Comparison of ENCODE assay signal across 8 mouse cellular contexts in genomic region chr9:21614864-21615616, GRCm38 (mm10). TPM values are rescaled to one million over a fixed set of nuclear protein-coding genes. Genes with fewer than 3 reads are reported as not detected.
A peak's percentile ranks its signal among the peaks of the same experiment; 100 is the strongest.
DNase-seq lines count a peak whose midpoint lies in the region; ATAC-seq and TF ChIP-seq lines count a peak whose summit lies in the region.

No protein-coding gene starts in this region.

- no peak for TF ChIP-seq POLR2A in bone marrow macrophage, adult 2 months (IDR thresholded peaks at IDR 0.05; ENCODE audit: borderline replicate concordance, low read depth, low read length)
- TF ChIP-seq POLR2A in myocyte (IDR thresholded peaks at IDR 0.05; ENCODE audit: insufficient read length, low read depth) = no peak

- no peaks in the 10 kb centered on the region for H3K36me3 ChIP-seq in hindbrain, postnatal 0 days (ENCODE audit: insufficient read depth, low read length)
- H3K36me3 ChIP-seq in myocyte (ENCODE audit: control insufficient read depth, insufficient read depth) = no peaks in the 10 kb centered on the region

- intact Hi-C loops in left cerebral cortex, adult 2 months (cut with DNase I) = loop anchor here (5.0 kb wide), 2 partner anchors 187 to 302 kb away; partner anchors contain the start of gene Rab3d

- WGBS in hindbrain, postnatal 0 days = 76% methylated on average over 15 of the region's 15 CpGs

- H3K4me3 ChIP-seq in left cerebral cortex, adult 2 months = peak overlapping the region; percentile 78
- H3K4me3 ChIP-seq in bone marrow macrophage, adult 2 months (ENCODE audit: insufficient read depth, low read length) = peak overlapping the region; percentile 68
- peak overlapping the region; percentile 73 for H3K4me3 ChIP-seq in hindbrain, postnatal 0 days (ENCODE audit: low read length)
- peak overlapping the region; percentile 92 for H3K4me3 ChIP-seq in myocyte

- peaks cover 18% of the 10 kb centered on the region for H3K4me1 ChIP-seq in bone marrow macrophage, adult 2 months (ENCODE audit: control insufficient read depth, insufficient read depth, low read length)
- H3K4me1 ChIP-seq in hindbrain, postnatal 0 days (ENCODE audit: insufficient read depth, low read length) = peaks cover 11% of the 10 kb centered on the region; the same call in 1 of the 2 replicates

- no peak for ATAC-seq in hindbrain, postnatal 0 days

- H3K27ac ChIP-seq in left cerebral cortex, adult 2 months = peak overlapping the region; percentile 88
- peak overlapping the region; percentile 76 for H3K27ac ChIP-seq in bone marrow macrophage, adult 2 months (ENCODE audit: insufficient read depth, low read depth, low read length)
- H3K27ac ChIP-seq in hindbrain, postnatal 0 days = peak overlapping the region; percentile 96

- H3K9me3 ChIP-seq in hindbrain, postnatal 0 days (ENCODE audit: low read length) = no peaks in the 10 kb centered on the region

- peak overlapping the region; percentile 53 for H3ac ChIP-seq in myocyte (ENCODE audit: control insufficient read depth, insufficient read length)

- H3K27me3 ChIP-seq in hindbrain, postnatal 0 days (ENCODE audit: insufficient read depth, low read length) = no peaks in the 10 kb centered on the region
- no peaks in the 10 kb centered on the region for H3K27me3 ChIP-seq in myocyte (ENCODE audit: control insufficient read depth, insufficient read depth, insufficient read length)

- H3K4me2 ChIP-seq in hindbrain, postnatal 0 days (ENCODE audit: low read depth, low read length) = peak overlapping the region; percentile 68
- peak overlapping the region; percentile 96 for H3K4me2 ChIP-seq in myocyte (ENCODE audit: low read depth)

- DNase-seq in left cerebral cortex, adult 2 months (ENCODE audit: extremely low spot score in 1 of 2, low spot score in 2 of 2) = no peak
- no peak for DNase-seq in left cerebral cortex, adult 9 months (ENCODE audit: low spot score in 2 of 2)
- DNase-seq in hindbrain, postnatal 0 days (ENCODE audit: low spot score) = no peak
- no peak for DNase-seq in gastrocnemius, postnatal 4 days (ENCODE audit: low spot score in 2 of 2)
- DNase-seq in ovary, postnatal 14 days (ENCODE audit: low spot score) = no peak
- DNase-seq in spleen, adult 12 weeks (ENCODE audit: low spot score) = no peak

- peaks cover 36% of the 10 kb centered on the region for H3K79me2 ChIP-seq in myocyte (ENCODE audit: control insufficient read depth, insufficient read depth)

- H3K9ac ChIP-seq in hindbrain, postnatal 0 days (replicated peaks; ENCODE audit: low read length) = peak overlapping the region; percentile 70

- TF ChIP-seq CTCF in left cerebral cortex, adult 2 months (IDR thresholded peaks at IDR 0.05) = no peak
- no peak for TF ChIP-seq CTCF in bone marrow macrophage, adult 2 months (IDR thresholded peaks at IDR 0.05; ENCODE audit: low read depth, low read length)
- no peak; the same call in 1 of the 2 replicates for TF ChIP-seq CTCF in hindbrain, postnatal 0 days (IDR thresholded peaks at IDR 0.05; ENCODE audit: low read depth)

TF ChIP-seq in myocyte, 11 proteins besides CTCF, POLR2A, EP300 and RAD21:
- TF ChIP-seq MAX (IDR thresholded peaks at IDR 0.05; ENCODE audit: low read depth) = no peak
- no peak for TF ChIP-seq POLR2AphosphoS2 (IDR thresholded peaks at IDR 0.05; ENCODE audit: insufficient read length, low read depth)
- TF ChIP-seq SRF (IDR thresholded peaks at IDR 0.05; ENCODE audit: control insufficient read depth, insufficient read length, low read depth) = no peak
- no peak for TF ChIP-seq CEBPB (IDR thresholded peaks at IDR 0.05; ENCODE audit: insufficient read depth, poor library complexity, severe bottlenecking)

RNA-seq across cellular contexts. Expression of gene Smarca4, which starts 0.9 kb away (rescaled TPM):
- total RNA-seq in left cerebral cortex, adult 2 months (2021) = 100 to 1,000 TPM; 117 to 124 TPM
- 43.7 and 49.8 TPM in 2 replicates for polyA plus RNA-seq in bone marrow macrophage, adult 2 months (2012; ENCODE audit: insufficient read depth, insufficient read length, missing spikeins)
- total RNA-seq in hindbrain, postnatal 0 days (2014; rRNA removed) = 171 and 177 TPM in 2 replicates
- polyA plus RNA-seq in hindbrain, postnatal 0 days (2015; fragmentation: Nextera tagmentation; extraction: Ambion mirVana) = 71.5 and 80.6 TPM in 2 replicates
- polyA plus RNA-seq in myocyte (2012; fragmentation: generic; extraction: Trizol) = 68.0 TPM
- total RNA-seq in gastrocnemius, postnatal 4 days (2021) = 10 to 100 TPM; 65.7 to 66.7 TPM

RNA-seq across cellular contexts. Expression of gene Yipf2, which starts 22.4 kb away (rescaled TPM):
- total RNA-seq in left cerebral cortex, adult 2 months (2021) = 10 to 100 TPM; 21.7 to 22.2 TPM
- 16.1 and 17.9 TPM in 2 replicates for polyA plus RNA-seq in bone marrow macrophage, adult 2 months (2012; ENCODE audit: insufficient read depth, insufficient read length, missing spikeins)
- 18.6 and 25.5 TPM in 2 replicates for total RNA-seq in hindbrain, postnatal 0 days (2014; rRNA removed)
- 18.4 and 19.3 TPM in 2 replicates for polyA plus RNA-seq in hindbrain, postnatal 0 days (2015; fragmentation: Nextera tagmentation; extraction: Ambion mirVana)
- 13.2 TPM for polyA plus RNA-seq in myocyte (2012; fragmentation: generic; extraction: Trizol)
- total RNA-seq in gastrocnemius, postnatal 4 days (2021) = 1 to 10 TPM; 5.3 to 6.1 TPM

RNA-seq across cellular contexts. Expression of gene Timm29, which starts 22.5 kb away (rescaled TPM):
- 10 to 100 TPM; 52.3 to 53.2 TPM for total RNA-seq in left cerebral cortex, adult 2 months (2021)
- polyA plus RNA-seq in bone marrow macrophage, adult 2 months (2012; ENCODE audit: insufficient read depth, insufficient read length, missing spikeins) = 15.5 and 16.4 TPM in 2 replicates
- 63.3 and 66.8 TPM in 2 replicates for total RNA-seq in hindbrain, postnatal 0 days (2014; rRNA removed)
- 49.4 and 51.5 TPM in 2 replicates for polyA plus RNA-seq in hindbrain, postnatal 0 days (2015; fragmentation: Nextera tagmentation; extraction: Ambion mirVana)
- 26.3 TPM for polyA plus RNA-seq in myocyte (2012; fragmentation: generic; extraction: Trizol)
- 10 to 100 TPM; 46.6 to 51.3 TPM for total RNA-seq in gastrocnemius, postnatal 4 days (2021)
